Mouse (Mus musculus) MEL (cell line): Measurements from ENCODE around the gene Strada. TPM values are rescaled to one million over a fixed set of nuclear protein-coding genes. Genes with fewer than 3 reads are reported as not detected.
A peak's percentile ranks its signal among the peaks of the same experiment; 100 is the strongest.

Experiments
- DNase-seq: peaks from one replicate; pipeline ENCODE4 v3.0.0; 2011; ENCODE audit warnings: low read depth, low spot score
- H3K27ac ChIP-seq: 2 replicates; pipeline ENCODE4 v1.5.1; 2012; ENCODE audit warnings: low read depth, mild to moderate bottlenecking, control low read depth, low read length, moderate library complexity; ENCODE audit not compliant: control insufficient read depth
- H3K27me3 ChIP-seq, 2 experiments: fragments of 150-350 bp in 1 of 2; sonication (generic) in 1 of 2; 2 replicates each; pipeline ENCODE4 v1.6.1; 2012; ENCODE audit warnings: low read length in 2 of 2, mild to moderate bottlenecking in 2 of 2, improper control_type of control experiment in 1 of 2, moderate library complexity in 1 of 2; ENCODE audit not compliant: insufficient read depth in 2 of 2, control insufficient read depth in 1 of 2
- H3K36me3 ChIP-seq, 2 experiments: 2 replicates each; pipeline ENCODE4 v1.6.1; 2012 to 2014; ENCODE audit warnings: low read length in 2 of 2, improper control_type of control experiment in 1 of 2, inconsistent platforms in 1 of 2, mild to moderate bottlenecking in 1 of 2; ENCODE audit not compliant: insufficient read depth in 2 of 2, control insufficient read depth in 1 of 2
- H3K4me1 ChIP-seq, 2 experiments: fragments of 150-350 bp in 1 of 2; sonication (generic) in 1 of 2; 2 replicates each; pipeline ENCODE4 v1.6.1; 2012; ENCODE audit warnings: low read length in 2 of 2, improper control_type of control experiment in 1 of 2, mild to moderate bottlenecking in 1 of 2; ENCODE audit not compliant: insufficient read depth in 2 of 2, control insufficient read depth in 1 of 2
- H3K4me3 ChIP-seq, 2 experiments: fragments of 150-350 bp in 1 of 2; sonication (generic) in 1 of 2; 2 replicates each; pipeline ENCODE4 v1.5.1; 2012; ENCODE audit warnings: low read depth in 2 of 2, low read length in 2 of 2, mild to moderate bottlenecking in 2 of 2, moderate library complexity in 2 of 2, control low read depth in 1 of 2, improper control_type of control experiment in 1 of 2; ENCODE audit not compliant: control insufficient read depth in 1 of 2, insufficient read depth in 1 of 2
- H3K79me2 ChIP-seq: 2 replicates; pipeline ENCODE4 v1.6.1; 2012; ENCODE audit warnings: mild to moderate bottlenecking, low read length, moderate library complexity; ENCODE audit not compliant: control insufficient read depth, poor library complexity, insufficient read depth
- H3K9ac ChIP-seq: 2 replicates; pipeline ENCODE4 v1.6.1; 2012; ENCODE audit warnings: low read depth, mild to moderate bottlenecking, control low read depth, low read length, moderate library complexity; ENCODE audit not compliant: control insufficient read depth, poor library complexity, severe bottlenecking
- H3K9me3 ChIP-seq: fragments of 150-350 bp; sonication (generic); replicated peaks from 2 replicates; pipeline ENCODE4 v1.6.1; 2012; ENCODE audit warnings: mild to moderate bottlenecking, low read length, improper control_type of control experiment, moderate library complexity; ENCODE audit not compliant: insufficient read depth
- BHLHE40 ChIP-seq: IDR thresholded peaks from 2 replicates; pipeline ENCODE4 v1.6.1; 2012; ENCODE audit warnings: low read depth, mild to moderate bottlenecking, inconsistent platforms, low read length, improper control_type of control experiment, borderline replicate concordance
- CHD1 ChIP-seq: IDR thresholded peaks from 2 replicates; pipeline ENCODE4 v1.6.1; 2012; ENCODE audit warnings: low read depth, mild to moderate bottlenecking, inconsistent platforms, low read length, improper control_type of control experiment
- CHD2 ChIP-seq: IDR thresholded peaks from 2 replicates; pipeline ENCODE4 v1.6.1; 2011; ENCODE audit warnings: low read length, improper control_type of control experiment
- CTCF ChIP-seq, 3 experiments: IDR thresholded peaks in 2 of 3; conservative IDR thresholded peaks in 1 of 3; 2 replicates each; pipeline ENCODE4 v1.5.1; 2011 to 2012; ENCODE audit warnings: low read length in 3 of 3, low read depth in 2 of 3, mild to moderate bottlenecking in 2 of 3, improper control_type of control experiment in 1 of 3, inconsistent platforms in 1 of 3, mixed read lengths in 1 of 3, moderate library complexity in 1 of 3; ENCODE audit not compliant: control insufficient read depth in 1 of 3, insufficient read depth in 1 of 3, poor library complexity in 1 of 3, severe bottlenecking in 1 of 3
- E2F4 ChIP-seq: IDR thresholded peaks from 2 replicates; pipeline ENCODE4 v1.6.1; 2011; ENCODE audit warnings: low read depth, low read length, improper control_type of control experiment, borderline replicate concordance
- ELF1 ChIP-seq: IDR thresholded peaks from 2 replicates; pipeline ENCODE4 v1.6.1; 2014; ENCODE audit warnings: low read depth, mild to moderate bottlenecking, inconsistent platforms, low read length, improper control_type of control experiment, moderate library complexity
- EP300 ChIP-seq, 2 experiments: IDR thresholded peaks; 2 replicates each; pipeline ENCODE4 v1.6.1; 2011; ENCODE audit warnings: improper control_type of control experiment in 2 of 2, low read length in 2 of 2, low read depth in 1 of 2, mild to moderate bottlenecking in 1 of 2
- ETS1 ChIP-seq: IDR thresholded peaks from 2 replicates; pipeline ENCODE4 v1.6.1; 2012; ENCODE audit warnings: low read depth, mild to moderate bottlenecking, inconsistent platforms, low read length, improper control_type of control experiment, moderate library complexity
- GABPA ChIP-seq: IDR thresholded peaks from 2 replicates; pipeline ENCODE4 v1.6.1; 2012; ENCODE audit warnings: low read depth, mild to moderate bottlenecking, inconsistent platforms, low read length, improper control_type of control experiment, moderate library complexity
- GATA1 ChIP-seq: IDR thresholded peaks from 2 replicates; pipeline ENCODE4 v1.6.1; 2011; ENCODE audit warnings: low read depth, low read length, improper control_type of control experiment
- HCFC1 ChIP-seq: IDR thresholded peaks from 2 replicates; pipeline ENCODE4 v1.6.1; 2012; ENCODE audit warnings: low read depth, mild to moderate bottlenecking, inconsistent platforms, low read length, improper control_type of control experiment, moderate library complexity
- JUND ChIP-seq: IDR thresholded peaks from 2 replicates; pipeline ENCODE4 v1.6.1; 2011; ENCODE audit warnings: low read depth, mild to moderate bottlenecking, improper control_type of control experiment, low read length
- KAT2A ChIP-seq: conservative IDR thresholded peaks from 2 replicates; pipeline ENCODE4 v1.6.1; 2012; ENCODE audit warnings: low read depth, low read length, improper control_type of control experiment, inconsistent platforms
- MAFK ChIP-seq: IDR thresholded peaks from 2 replicates; pipeline ENCODE4 v1.6.1; 2011; ENCODE audit warnings: low read depth, mild to moderate bottlenecking, low read length, improper control_type of control experiment, borderline replicate concordance
- MAX ChIP-seq: IDR thresholded peaks from 2 replicates; pipeline ENCODE4 v1.6.1; 2011; ENCODE audit warnings: low read length, improper control_type of control experiment
- MAZ ChIP-seq: IDR thresholded peaks from 2 replicates; pipeline ENCODE4 v1.6.1; 2012; ENCODE audit warnings: low read depth, mild to moderate bottlenecking, inconsistent platforms, low read length, improper control_type of control experiment
- MEF2A ChIP-seq: IDR thresholded peaks from 2 replicates; pipeline ENCODE4 v1.6.1; 2014; ENCODE audit warnings: low read depth, mild to moderate bottlenecking, inconsistent platforms, low read length, improper control_type of control experiment; ENCODE audit not compliant: poor library complexity, insufficient replicate concordance, severe bottlenecking; ENCODE audit errors: extremely low read depth
- MXI1 ChIP-seq: IDR thresholded peaks from 2 replicates; pipeline ENCODE4 v1.6.1; 2011; ENCODE audit warnings: mild to moderate bottlenecking, low read depth, low read length, improper control_type of control experiment
- MYB ChIP-seq: IDR thresholded peaks from 2 replicates; pipeline ENCODE4 v1.6.1; 2011; ENCODE audit warnings: mild to moderate bottlenecking, low read depth, low read length, improper control_type of control experiment
- MYC ChIP-seq: IDR thresholded peaks from 2 replicates; pipeline ENCODE4 v1.6.1; 2011; ENCODE audit warnings: low read depth, mild to moderate bottlenecking, low read length, improper control_type of control experiment, moderate library complexity
- NELFE ChIP-seq: IDR thresholded peaks from 2 replicates; pipeline ENCODE4 v1.6.1; 2011; ENCODE audit warnings: low read depth, low read length, improper control_type of control experiment
- NRF1 ChIP-seq: IDR thresholded peaks from 2 replicates; pipeline ENCODE4 v1.6.1; 2014; ENCODE audit warnings: low read depth, mild to moderate bottlenecking, inconsistent platforms, low read length, improper control_type of control experiment, moderate library complexity; ENCODE audit not compliant: poor library complexity, insufficient read depth, severe bottlenecking
- POLR2A ChIP-seq, 2 experiments: IDR thresholded peaks; 2 replicates each; pipeline ENCODE4 v1.6.1; 2011 to 2012; ENCODE audit warnings: low read length in 2 of 2, mild to moderate bottlenecking in 2 of 2, control low read depth in 1 of 2, improper control_type of control experiment in 1 of 2, low read depth in 1 of 2, moderate library complexity in 1 of 2; ENCODE audit not compliant: control insufficient read depth in 1 of 2, insufficient read depth in 1 of 2, poor library complexity in 1 of 2
- POLR2AphosphoS2 ChIP-seq: IDR thresholded peaks from 2 replicates; pipeline ENCODE4 v1.6.1; 2011; ENCODE audit warnings: low read length, improper control_type of control experiment
- RAD21 ChIP-seq: IDR thresholded peaks from 2 replicates; pipeline ENCODE4 v1.6.1; 2011; ENCODE audit warnings: mild to moderate bottlenecking, low read depth, low read length, improper control_type of control experiment
- RCOR1 ChIP-seq: IDR thresholded peaks from 2 replicates; pipeline ENCODE4 v1.6.1; 2012; ENCODE audit warnings: low read depth, mild to moderate bottlenecking, inconsistent platforms, low read length, improper control_type of control experiment
- SIN3A ChIP-seq: IDR thresholded peaks from 2 replicates; pipeline ENCODE4 v1.6.1; 2012; ENCODE audit warnings: low read length, improper control_type of control experiment, inconsistent platforms
- SMC3 ChIP-seq: IDR thresholded peaks from 2 replicates; pipeline ENCODE4 v1.6.1; 2011; ENCODE audit warnings: low read depth, low read length, improper control_type of control experiment
- TAL1 ChIP-seq: IDR thresholded peaks from 2 replicates; pipeline ENCODE4 v1.6.1; 2012; ENCODE audit warnings: mild to moderate bottlenecking, inconsistent platforms, low read length, moderate library complexity, mixed read lengths
- TBP ChIP-seq: IDR thresholded peaks from 2 replicates; pipeline ENCODE4 v1.8.0; 2011; ENCODE audit warnings: low read depth, low read length, improper control_type of control experiment
- UBTF ChIP-seq: IDR thresholded peaks from 2 replicates; pipeline ENCODE4 v1.6.1; 2012; ENCODE audit warnings: low read depth, mild to moderate bottlenecking, inconsistent platforms, low read length, improper control_type of control experiment, moderate library complexity, borderline replicate concordance; ENCODE audit not compliant: insufficient read depth
- USF1 ChIP-seq: IDR thresholded peaks from 2 replicates; pipeline ENCODE4 v1.6.1; 2014; ENCODE audit warnings: low read depth, mild to moderate bottlenecking, inconsistent platforms, low read length, improper control_type of control experiment, moderate library complexity
- USF2 ChIP-seq, 2 experiments: IDR thresholded peaks; 2 replicates each; pipeline ENCODE4 v1.6.1; 2011 to 2012; ENCODE audit warnings: improper control_type of control experiment in 2 of 2, low read length in 2 of 2, borderline replicate concordance in 1 of 2, inconsistent platforms in 1 of 2, low read depth in 1 of 2, mild to moderate bottlenecking in 1 of 2; ENCODE audit not compliant: insufficient read depth in 1 of 2
- ZC3H11A ChIP-seq: IDR thresholded peaks from 2 replicates; pipeline ENCODE4 v1.6.1; 2012; ENCODE audit warnings: low read depth, mild to moderate bottlenecking, inconsistent platforms, low read length, improper control_type of control experiment
- ZKSCAN1 ChIP-seq: IDR thresholded peaks from 2 replicates; pipeline ENCODE4 v1.6.1; 2012; ENCODE audit warnings: low read depth, mild to moderate bottlenecking, inconsistent platforms, low read length, improper control_type of control experiment, moderate library complexity
- ZMIZ1 ChIP-seq: IDR thresholded peaks from 2 replicates; pipeline ENCODE4 v1.6.1; 2012; ENCODE audit warnings: low read depth, mild to moderate bottlenecking, inconsistent platforms, low read length, improper control_type of control experiment, moderate library complexity
- ZNF384 ChIP-seq: IDR thresholded peaks from 2 replicates; pipeline ENCODE4 v1.6.1; 2012; ENCODE audit warnings: low read depth, mild to moderate bottlenecking, inconsistent platforms, low read length, improper control_type of control experiment
- polyA plus RNA-seq, 2 experiments: library from polyadenylated mRNA; stranded (reverse) in 1 of 2; unstranded in 1 of 2; fragments of >175 nt in 1 of 2; fragments of >200 nt in 1 of 2; gene quantifications; 2 replicates each; pipeline versions ENCODE4 v1.2.1 to v1.2.4; 2012; ENCODE audit warnings: low replicate concordance in 2 of 2, low read depth in 1 of 2; ENCODE audit not compliant: insufficient read length in 2 of 2, insufficient read depth in 1 of 2, missing spikeins in 1 of 2
- total RNA-seq: library from RNA; depleted of rRNA; stranded (reverse); fragments of 300-350 nt; gene quantifications from 2 replicates; pipeline ENCODE4 v1.2.3, GENCODE M21; 2012

Strada gene
- total and polyA plus RNA-seq, 3 experiments: 25.5 to 39.8 TPM; not detected in 1

DNA sequence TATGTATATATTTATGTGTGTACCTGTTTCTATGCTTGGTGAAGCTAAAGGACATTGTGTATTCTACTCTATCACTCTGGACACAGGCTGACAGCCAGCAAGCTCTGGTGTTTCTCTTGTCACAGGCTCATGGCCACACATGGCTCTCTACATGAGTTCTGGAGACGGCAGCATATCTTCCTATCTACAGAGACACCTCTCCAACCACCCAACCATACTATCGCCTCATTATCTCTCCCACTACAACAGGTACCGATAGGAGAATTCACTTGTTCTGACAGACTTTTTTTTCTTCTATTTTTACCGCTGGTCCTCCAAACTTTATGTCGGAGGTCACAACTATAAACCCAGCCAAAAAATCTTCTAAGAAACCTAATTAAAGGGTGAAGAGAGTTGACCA is 9.7 kb downstream of the Strada start:
- Histone ChIP-seq H3K36me3 (peaks cover 0 to 16% of the 10 kb centered on the region in 2 experiments; a peak in 2 of 4 replicates), H3K4me3 (peak overlapping the region; percentile 74 to 89), H3K9ac (peak overlapping the region; percentile 82), H3K4me1 (peaks cover 4 to 12% of the 10 kb centered on the region in 2 experiments), H3K9me3 (no peaks in the 10 kb centered on the region), H3K79me2 (peaks cover 2% of the 10 kb centered on the region; the same call in 1 of the 2 replicates), H3K27ac (peak overlapping the region; percentile 84), H3K27me3 (no peaks in the 10 kb centered on the region)
- peak; percentile 63 for DNase-seq
- TF ChIP-seq EP300 (IDR thresholded peaks at IDR 0.05; ENCODE audit: low read depth in 1 of 2, low read length in 2 of 2) (peak; percentile 42 to 57; a peak in 1 of 4 replicates), MYB (no peak), TAL1 (0 out of 2 replicates have a peak, but pooled peaks have one; percentile 12), CHD1 (peak; percentile 61; the same call in 1 of the 2 replicates), HCFC1 (peak; percentile 34; the same call in 1 of the 2 replicates), RAD21 (no peak), ZC3H11A (no peak), CTCF (IDR thresholded peaks at IDR 0.05 in 2 of 3, conservative IDR thresholded peaks at IDR 0.05 in 1 of 3; ENCODE audit: control insufficient read depth in 1 of 3, insufficient read depth in 1 of 3, low read depth in 2 of 3, low read length in 3 of 3, poor library complexity in 1 of 3, severe bottlenecking in 1 of 3) (no peak), GABPA (no peak), ELF1 (no peak), RCOR1 (no peak), MAFK (no peak), ETS1 (no peak), UBTF (no peak), TBP (no peak), MAZ (0 out of 2 replicates have a peak, but pooled peaks have one; percentile 15), ZKSCAN1 (no peak), MXI1 (peak; percentile 90), BHLHE40 (no peak), ZNF384 (peak; percentile 74), POLR2AphosphoS2 (no peak), CHD2 (no peak), KAT2A (no peak), NELFE (no peak), E2F4 (no peak), MAX (0 out of 2 replicates have a peak, but pooled peaks have one; percentile 42), ZMIZ1 (no peak), NRF1 (no peak), USF2 (IDR thresholded peaks at IDR 0.05; ENCODE audit: borderline replicate concordance in 1 of 2, insufficient read depth in 1 of 2, low read depth in 1 of 2, low read length in 2 of 2) (no peak), SMC3 (no peak), POLR2A (IDR thresholded peaks at IDR 0.05; ENCODE audit: control insufficient read depth in 1 of 2, insufficient read depth in 1 of 2, low read depth in 1 of 2, low read length in 2 of 2, poor library complexity in 1 of 2) (no peak), MEF2A (no peak), MYC (peak; percentile 50; the same call in 1 of the 2 replicates), JUND (no peak), GATA1 (peak; percentile 77), USF1 (no peak), SIN3A (peak; percentile 26; the same call in 1 of the 2 replicates)
